ENCODE assay signal across 13 mouse cellular contexts in the genomic region with DNA sequence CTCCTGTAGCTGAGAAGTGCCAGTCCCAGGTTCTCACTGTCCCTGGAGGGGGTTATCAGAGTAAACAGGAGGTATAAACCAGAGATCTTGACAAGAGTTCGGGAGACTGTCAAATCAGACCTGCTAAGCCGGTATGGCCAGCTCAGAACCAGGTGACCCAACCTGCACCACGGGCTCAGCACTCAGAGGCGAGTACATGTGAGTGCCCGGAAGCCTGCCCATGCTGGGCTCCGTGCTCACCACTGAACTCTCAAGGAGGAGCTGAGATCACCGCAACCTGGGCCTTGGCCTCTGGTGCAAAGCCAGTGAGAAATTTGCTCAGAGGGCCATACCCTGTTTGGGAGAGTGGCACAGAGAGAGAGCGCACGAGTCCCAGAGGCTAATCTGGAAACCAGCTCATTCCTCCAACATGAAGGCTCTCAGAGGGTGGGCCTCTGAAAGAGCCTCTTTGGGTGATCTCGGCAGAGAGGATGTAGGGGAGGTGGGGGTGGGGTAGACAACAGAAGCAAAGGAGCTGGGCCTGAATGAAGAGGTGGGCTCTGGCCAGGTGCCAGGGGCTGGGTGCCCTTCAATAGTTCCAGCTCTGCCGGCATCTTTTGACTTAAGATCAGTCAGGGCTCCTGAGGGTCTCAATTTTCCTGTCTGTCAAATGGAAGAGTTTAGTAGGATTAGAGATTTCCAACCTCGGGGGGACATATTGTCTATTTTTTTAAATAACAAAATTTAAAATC. TPM values are rescaled to one million over a fixed set of nuclear protein-coding genes. Genes with fewer than 3 reads are reported as not detected.
DNase-seq lines count a peak whose midpoint lies in the region; ATAC-seq and TF ChIP-seq lines count a peak whose summit lies in the region.
"Had no signal": no experiment of that assay in that cellular context is flagged by ENCODE, and none has a peak within 500 bp of the region (broad histone marks: within the 10 kb centered on the region; RNA-seq: fewer than 3 reads in every experiment).

No protein-coding gene starts in this region.

- no peaks in the 10 kb centered on the region for H3K9me3 ChIP-seq in forebrain, embryonic 10.5 days
- no peaks in the 10 kb centered on the region for H3K9me3 ChIP-seq in forebrain, embryonic 15.5 days
- H3K9me3 ChIP-seq in midbrain, embryonic 16.5 days (replicated peaks; ENCODE audit: control insufficient read depth, low read length, poor library complexity, severe bottlenecking) = no peaks in the 10 kb centered on the region
- H3K9me3 ChIP-seq: heart, embryonic 10.5 days had no signal

- 72% methylated on average over 12 of the region's 12 CpGs for WGBS in forebrain, embryonic 10.5 days
- WGBS in forebrain, embryonic 15.5 days = 65% methylated on average over 12 of the region's 12 CpGs
- 65% methylated on average over 12 of the region's 12 CpGs for WGBS in lung, adult 2 months
- WGBS in midbrain, embryonic 16.5 days = 69% methylated on average over 12 of the region's 12 CpGs

- no peak for TF ChIP-seq POLR2A in lung, adult 2 months (IDR thresholded peaks at IDR 0.05; ENCODE audit: borderline replicate concordance, extremely low read depth, low read depth, low read length)

- no peak for DNase-seq in forebrain, embryonic 10.5 days (ENCODE audit: extremely low spot score, low spot score)
- DNase-seq in urinary bladder, adult 2 months (ENCODE audit: low spot score) = peak; percentile 45
- DNase-seq in urinary bladder, postnatal 10 days (ENCODE audit: low spot score) = no peak
- peak; percentile 64 for DNase-seq in lung, adult 2 months
- peak; percentile 56 to 71 for DNase-seq in urinary bladder, postnatal 36 days (ENCODE audit: low spot score in 2 of 2)
- no peak for DNase-seq in layer of hippocampus, postnatal 10 days (ENCODE audit: low spot score in 2 of 2)
- DNase-seq: adrenal gland, postnatal 10 days; layer of hippocampus, postnatal 36 days; thymus, postnatal 25 days had no signal

- H3K4me1 ChIP-seq in forebrain, embryonic 10.5 days = peaks cover 43% of the 10 kb centered on the region
- H3K4me1 ChIP-seq in forebrain, embryonic 15.5 days = 0 out of 2 replicates have a peak, but pooled peaks cover 4% of the 10 kb centered on the region
- H3K4me1 ChIP-seq in lung, adult 2 months (ENCODE audit: control insufficient read depth, insufficient read depth, low read length) = no peaks in the 10 kb centered on the region
- H3K4me1 ChIP-seq in midbrain, embryonic 16.5 days (ENCODE audit: control insufficient read depth, insufficient read depth, low read length) = no peaks in the 10 kb centered on the region

- H3K9ac ChIP-seq in forebrain, embryonic 15.5 days (replicated peaks) = no peak overlapping the region
- H3K9ac ChIP-seq in midbrain, embryonic 16.5 days (ENCODE audit: low read depth, low read length) = no peak overlapping the region
- H3K9ac ChIP-seq: liver, embryonic 14.5 days had no signal

- peak overlapping the region; percentile 80; the same call in 1 of the 2 replicates for H3K27ac ChIP-seq in forebrain, embryonic 10.5 days
- H3K27ac ChIP-seq in forebrain, embryonic 15.5 days (replicated peaks) = no peak overlapping the region
- no peak overlapping the region for H3K27ac ChIP-seq in midbrain, embryonic 16.5 days (ENCODE audit: low read length)
- H3K27ac ChIP-seq: heart, embryonic 10.5 days; liver, embryonic 14.5 days had no signal

- no peak overlapping the region for H3K4me2 ChIP-seq in forebrain, embryonic 15.5 days (replicated peaks)
- H3K4me2 ChIP-seq in midbrain, embryonic 16.5 days (ENCODE audit: low read length) = no peak overlapping the region

- H3K27me3 ChIP-seq in forebrain, embryonic 10.5 days (ENCODE audit: poor library complexity, severe bottlenecking) = peaks cover 21% of the 10 kb centered on the region
- no peaks in the 10 kb centered on the region for H3K27me3 ChIP-seq in forebrain, embryonic 15.5 days
- H3K27me3 ChIP-seq in midbrain, embryonic 16.5 days (ENCODE audit: control insufficient read depth, insufficient read depth, low read depth, low read length) = no peaks in the 10 kb centered on the region; the same call in 1 of the 2 replicates

- no peak overlapping the region for H3K4me3 ChIP-seq in forebrain, embryonic 10.5 days
- no peak overlapping the region for H3K4me3 ChIP-seq in forebrain, embryonic 15.5 days
- no peak overlapping the region for H3K4me3 ChIP-seq in lung, adult 2 months (replicated peaks; ENCODE audit: extremely low read depth, low read depth, low read length)
- H3K4me3 ChIP-seq in midbrain, embryonic 16.5 days (ENCODE audit: low read depth, low read length) = no peak overlapping the region
- H3K4me3 ChIP-seq: heart, embryonic 10.5 days had no signal

- peaks cover 30% of the 10 kb centered on the region for H3K36me3 ChIP-seq in forebrain, embryonic 10.5 days (replicated peaks)
- H3K36me3 ChIP-seq in forebrain, embryonic 15.5 days = peaks cover 8% of the 10 kb centered on the region; the same call in 1 of the 2 replicates
- H3K36me3 ChIP-seq in midbrain, embryonic 16.5 days (ENCODE audit: control insufficient read depth, insufficient read depth, low read length) = peaks cover 7% of the 10 kb centered on the region

- ATAC-seq in forebrain, embryonic 15.5 days (replicated peaks) = no peak
- no peak for ATAC-seq in midbrain, embryonic 16.5 days

- TF ChIP-seq CTCF in lung, adult 2 months (IDR thresholded peaks at IDR 0.05; ENCODE audit: insufficient read depth, low read length) = no peak

RNA-seq across cellular contexts. Expression of a gene that starts 24.0 kb away (rescaled TPM):
- 6.8 and 7.4 TPM in 2 replicates for polyA plus RNA-seq in forebrain, embryonic 10.5 days (2016; fragmentation: Nextera tagmentation; extraction: Ambion mirVana)
- polyA plus RNA-seq in forebrain, embryonic 15.5 days (2015; fragmentation: Nextera tagmentation; extraction: Ambion mirVana) = 9.5 and 10.5 TPM in 2 replicates
- 23.4 and 30.0 TPM in 2 replicates for polyA plus RNA-seq in urinary bladder, adult 2 months (2012; rRNA removed)
- polyA plus RNA-seq in lung, adult 2 months (2012; rRNA removed) = 18.6 and 19.7 TPM in 2 replicates
- 17.6 and 18.5 TPM in 2 replicates for polyA plus RNA-seq in midbrain, embryonic 16.5 days (2015; fragmentation: Nextera tagmentation; extraction: Ambion mirVana)
- total RNA-seq in layer of hippocampus, postnatal 10 days (2021) = 10 to 100 TPM; 26.2 TPM

RNA-seq across cellular contexts. Expression of a gene that starts 54.8 kb away (rescaled TPM):
- polyA plus RNA-seq in forebrain, embryonic 10.5 days (2016; fragmentation: Nextera tagmentation; extraction: Ambion mirVana) = 10.5 and 12.0 TPM in 2 replicates
- polyA plus RNA-seq in forebrain, embryonic 15.5 days (2015; fragmentation: Nextera tagmentation; extraction: Ambion mirVana) = 12.3 and 13.7 TPM in 2 replicates
- polyA plus RNA-seq in urinary bladder, adult 2 months (2012; rRNA removed) = 18.8 and 18.9 TPM in 2 replicates
- polyA plus RNA-seq in lung, adult 2 months (2012; rRNA removed) = 46.2 and 49.4 TPM in 2 replicates
- 16.6 and 20.2 TPM in 2 replicates for polyA plus RNA-seq in midbrain, embryonic 16.5 days (2015; fragmentation: Nextera tagmentation; extraction: Ambion mirVana)
- 10 to 100 TPM; 27.7 to 31.0 TPM for total RNA-seq in layer of hippocampus, postnatal 10 days (2021)

Comparison
In these comparisons a context has a peak if more than half of its experiments do, and no peak if none do; other contexts are left out.
1. DNase-seq: peak in urinary bladder, adult 2 months (single experiment), lung, adult 2 months (single experiment) and urinary bladder, postnatal 36 days (2 of 2); none in forebrain, embryonic 10.5 days (single experiment), urinary bladder, postnatal 10 days (single experiment) and layer of hippocampus, postnatal 10 days (0 of 2).